Mouse (Mus musculus): Measurements from ENCODE around the gene BC049715.

DNA sequence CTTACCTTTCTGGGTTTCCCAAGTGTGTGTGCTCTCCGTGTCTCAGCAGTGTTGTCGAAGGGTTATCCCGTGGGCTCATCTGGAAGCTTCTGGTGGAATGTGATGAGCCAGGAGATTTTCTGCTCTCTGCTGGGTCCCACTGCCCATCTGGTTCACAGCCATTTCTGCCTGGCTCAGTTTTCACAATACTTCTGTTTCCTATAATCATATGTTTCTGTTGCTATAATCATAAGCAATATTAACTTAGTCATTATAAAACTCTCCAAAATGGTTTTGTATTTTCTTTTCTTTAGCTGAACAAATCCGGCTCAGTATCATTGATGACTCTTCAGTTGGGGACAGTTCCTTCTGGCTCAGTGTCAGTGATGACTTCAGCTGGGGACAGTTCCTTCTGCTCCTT is 7.9 kb downstream of the BC049715 start, which contains the start of gene Smco3:
- no peak for TF ChIP-seq POLR2A (IDR thresholded peaks at IDR 0.05; ENCODE audit: borderline replicate concordance, control insufficient read depth, low read depth, low read length)
- TF ChIP-seq CTCF (IDR thresholded peaks at IDR 0.05; ENCODE audit: control insufficient read depth, insufficient read depth, low read length): no peak
